Mouse (Mus musculus) intestine, embryonic 14.5 days (tissue): ENCODE measurements around the gene 1700025G04Rik. TPM values are rescaled to one million over a fixed set of nuclear protein-coding genes. Genes with fewer than 3 reads are reported as not detected.

Experiments used
- ATAC-seq: fragments of 200-750 bp; cut with Nextera tagmentation; replicated peaks from 2 replicates; pipeline ENCODE4 v1.8.0; 2017; ENCODE audit warnings: low read depth, moderate number of reproducible peaks, moderate TSS enrichment, moderate library complexity; ENCODE audit not compliant: low FRiP score, low TSS enrichment
- DNase-seq: peaks from one replicate; pipeline ENCODE4 v3.0.0-alpha.2; 2018; ENCODE audit warnings: low spot score
- H3K27ac ChIP-seq: fragments of 300-500 bp; sonication (generic); 2 replicates; pipeline ENCODE4 v1.5.1; 2014; ENCODE audit warnings: low read depth, mild to moderate bottlenecking, control low read depth
- H3K27me3 ChIP-seq: fragments of 300-500 bp; sonication (generic); replicated peaks from 2 replicates; pipeline ENCODE4 v1.6.1; 2014; ENCODE audit warnings: low read length, control low read depth; ENCODE audit not compliant: control insufficient read depth, insufficient read depth
- H3K36me3 ChIP-seq: fragments of 300-500 bp; sonication (generic); 2 replicates; pipeline ENCODE4 v1.6.1; 2014; ENCODE audit warnings: low read length, control low read depth; ENCODE audit not compliant: control insufficient read depth, insufficient read depth
- H3K4me1 ChIP-seq: fragments of 300-500 bp; sonication (generic); replicated peaks from 2 replicates; pipeline ENCODE4 v1.6.1; 2014; ENCODE audit warnings: low read length, control low read depth, mixed read lengths; ENCODE audit not compliant: control insufficient read depth, insufficient read depth
- H3K4me2 ChIP-seq: fragments of 300-500 bp; sonication (generic); 2 replicates; pipeline ENCODE4 v1.6.1; 2014; ENCODE audit warnings: low read length
- H3K4me3 ChIP-seq: fragments of 300-500 bp; sonication (generic); 2 replicates; pipeline ENCODE4 v1.5.1; 2014; ENCODE audit warnings: low read depth, low read length, control low read depth, mixed read lengths
- H3K9ac ChIP-seq: fragments of 300-500 bp; sonication (generic); 2 replicates; pipeline ENCODE4 v1.6.1; 2014; ENCODE audit warnings: mild to moderate bottlenecking, low read length
- H3K9me3 ChIP-seq: fragments of 300-500 bp; sonication (generic); 2 replicates; pipeline ENCODE4 v1.6.1; 2016; ENCODE audit warnings: low read length, control low read depth; ENCODE audit not compliant: control insufficient read depth
- WGBS: fragments of 180-500 bp; shearing (Covaris S2); extraction: QIAGEN DNeasy Blood & Tissue Kit; methylation state at CpG from one replicate; pipeline ENCODE4 v1.1.7; 2014; 5-methylcytosine and 5-hydroxymethylcytosine counted together
- polyA plus RNA-seq: library from polyadenylated mRNA; unstranded; fragments of >200 nt; fragmentation: Nextera tagmentation; extraction: Ambion mirVana; gene quantifications from 2 replicates; pipeline ENCODE4 v1.2.1, GENCODE M21; 2014

The 1700025G04Rik gene
- 27.3 and 27.7 TPM in 2 replicates for polyA plus RNA-seq

DNA sequence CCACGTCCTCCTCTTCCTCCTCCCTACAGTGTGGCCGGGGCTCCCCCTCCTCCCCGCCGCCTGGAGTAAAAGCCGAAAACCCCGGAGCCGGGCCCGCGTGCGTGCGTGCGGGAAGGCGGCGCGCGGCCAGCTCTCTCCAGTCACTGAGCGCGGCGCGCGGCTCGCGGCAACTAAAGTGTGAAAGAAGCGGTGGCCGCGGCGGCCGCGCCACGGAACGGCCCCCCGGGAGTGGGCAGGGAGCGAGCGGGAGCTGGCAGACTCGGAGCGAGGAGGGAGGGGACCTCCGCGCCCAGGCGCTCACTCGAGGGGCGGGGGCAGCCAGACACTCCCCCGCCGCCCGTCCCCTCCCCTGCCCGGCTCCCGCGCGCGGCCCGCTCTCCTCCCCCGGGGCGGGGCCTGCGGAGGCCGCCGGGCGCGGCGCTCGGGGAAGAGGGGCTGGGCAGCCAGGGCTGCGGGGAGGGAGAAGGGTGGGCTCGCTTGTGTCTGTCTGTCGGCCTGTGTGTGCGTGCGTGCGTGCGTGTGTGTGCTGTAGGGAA lies at the start of gene 1700025G04Rik:
Gene 1700025G04Rik (minus strand): TSS at position 108 of the 536 bp plus-strand sequence.
- DNase-seq (peak; percentile 89), ATAC-seq (peak; percentile 90)
- 0% methylated on average over 16 of the region's 66 CpGs for WGBS

DNA sequence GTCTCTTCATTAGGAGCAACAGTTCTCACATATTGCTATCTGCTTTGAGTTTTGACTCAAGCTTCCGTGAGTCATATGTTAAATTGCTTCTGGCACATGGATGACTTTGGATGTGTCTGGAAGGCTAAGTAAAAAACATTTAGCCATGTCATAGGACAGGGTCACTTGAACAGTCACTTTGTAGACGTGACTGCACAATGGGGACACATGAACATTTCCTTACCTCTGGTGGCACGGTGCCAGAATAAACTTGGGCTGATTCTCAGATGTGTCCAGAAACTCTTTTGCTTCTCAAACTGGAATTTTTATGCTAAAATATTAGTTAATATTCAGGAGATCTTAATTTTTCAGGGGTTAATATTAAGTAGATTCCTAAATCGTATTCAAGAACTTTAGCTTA lies 49.6 kb upstream of the 1700025G04Rik start:
- H3K4me2 ChIP-seq = no peak overlapping the region
- no peaks in the 10 kb centered on the region for H3K9me3 ChIP-seq
- H3K4me3 ChIP-seq = no peak overlapping the region
- no peaks in the 10 kb centered on the region for H3K36me3 ChIP-seq
- ATAC-seq (no peak), DNase-seq (no peak)
- H3K9ac ChIP-seq = no peak overlapping the region
- H3K27me3 ChIP-seq = no peaks in the 10 kb centered on the region
- WGBS = 84% methylated on average over 4 of the region's 4 CpGs
- no peak overlapping the region for H3K27ac ChIP-seq
- H3K4me1 ChIP-seq = no peaks in the 10 kb centered on the region

More for the DNA sequence above, at the start of gene 1700025G04Rik:
- H3K4me2 ChIP-seq = peak within 1 kb of the TSS; percentile 57
- peaks cover 26% of the 10 kb centered on the region for H3K4me1 ChIP-seq
- peak within 1 kb of the TSS; percentile 88 for H3K27ac ChIP-seq
- peak within 1 kb of the TSS; percentile 86 for H3K9ac ChIP-seq
- no peaks in the 10 kb centered on the region for H3K36me3 ChIP-seq
- no peaks in the 10 kb centered on the region for H3K9me3 ChIP-seq
- H3K27me3 ChIP-seq = no peaks in the 10 kb centered on the region
- H3K4me3 ChIP-seq = peak within 1 kb of the TSS; percentile 79

GRCm38 (mm10) chr1:152130029-152130727 lies 40.3 kb upstream of the 1700025G04Rik start:
- ATAC-seq = no peak

DNA sequence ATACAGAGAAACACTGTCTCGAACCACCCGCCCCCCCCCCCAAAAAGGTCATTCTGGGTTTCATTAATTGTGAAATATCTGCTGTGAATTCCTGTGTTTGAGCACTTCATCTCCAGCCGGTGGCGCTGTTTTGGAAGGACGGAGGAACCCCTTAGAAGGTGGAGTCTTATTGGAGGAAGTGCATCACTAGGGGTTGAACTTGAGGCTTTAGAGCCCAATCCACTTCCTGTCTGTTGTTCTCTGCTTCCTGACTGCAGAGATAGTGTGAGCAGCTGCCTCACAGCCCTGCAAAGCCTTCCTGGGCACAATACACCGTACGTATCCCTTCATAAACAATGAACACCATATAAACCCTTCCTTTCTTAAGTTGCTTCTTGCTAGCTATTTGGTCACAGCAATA lies 35.5 kb upstream of the 1700025G04Rik start:
- Histone ChIP-seq H3K4me3 (no peak overlapping the region), H3K4me1 (0 out of 2 replicates have a peak, but pooled peaks cover 2% of the 10 kb centered on the region), H3K9me3 (no peaks in the 10 kb centered on the region), H3K9ac (no peak overlapping the region), H3K4me2 (no peak overlapping the region), H3K27ac (no peak overlapping the region), H3K27me3 (no peaks in the 10 kb centered on the region), H3K36me3 (no peaks in the 10 kb centered on the region)
- ATAC-seq (no peak), DNase-seq (no peak)
- 83% methylated on average over 7 of the region's 7 CpGs for whole genome bisulfite sequencing

More at GRCm38 (mm10) chr1:152130029-152130727, 40.3 kb upstream of the 1700025G04Rik start:
- no peak overlapping the region for H3K4me2 ChIP-seq
- H3K4me3 ChIP-seq = no peak overlapping the region
- no peaks in the 10 kb centered on the region for H3K9me3 ChIP-seq
- no peak for DNase-seq
- no peak overlapping the region for H3K27ac ChIP-seq
- no peaks in the 10 kb centered on the region for H3K36me3 ChIP-seq
- H3K27me3 ChIP-seq = no peaks in the 10 kb centered on the region
- no peak overlapping the region for H3K9ac ChIP-seq
- WGBS = 73% methylated on average over 15 of the region's 15 CpGs
- 0 out of 2 replicates have a peak, but pooled peaks cover 5% of the 10 kb centered on the region for H3K4me1 ChIP-seq

- ATAC-seq (no peak), DNase-seq (no peak)
- no peak overlapping the region for H3K9ac ChIP-seq
- no peak overlapping the region for H3K4me2 ChIP-seq
- no peaks in the 10 kb centered on the region for H3K4me1 ChIP-seq
- no peak overlapping the region for H3K27ac ChIP-seq
- no peaks in the 10 kb centered on the region for H3K27me3 ChIP-seq
- H3K36me3 ChIP-seq = no peaks in the 10 kb centered on the region
- WGBS = 96% methylated on average over 1 of the region's 1 CpGs
- H3K9me3 ChIP-seq = no peaks in the 10 kb centered on the region
- no peak overlapping the region for H3K4me3 ChIP-seq
These were observed 20.2 kb upstream of the 1700025G04Rik start for GRCm38 (mm10) chr1:152110123-152110522.

GRCm38 (mm10) chr1:152106136-152106535 lies 16.2 kb upstream of the 1700025G04Rik start:
- Histone ChIP-seq H3K27ac (no peak overlapping the region), H3K9ac (no peak overlapping the region), H3K27me3 (no peaks in the 10 kb centered on the region), H3K9me3 (no peaks in the 10 kb centered on the region), H3K4me1 (peaks cover 6% of the 10 kb centered on the region; the same call in 1 of the 2 replicates), H3K36me3 (no peaks in the 10 kb centered on the region), H3K4me3 (no peak overlapping the region), H3K4me2 (no peak overlapping the region)
- DNase-seq (no peak), ATAC-seq (no peak)
- 73% methylated on average over 2 of the region's 2 CpGs for WGBS

DNA sequence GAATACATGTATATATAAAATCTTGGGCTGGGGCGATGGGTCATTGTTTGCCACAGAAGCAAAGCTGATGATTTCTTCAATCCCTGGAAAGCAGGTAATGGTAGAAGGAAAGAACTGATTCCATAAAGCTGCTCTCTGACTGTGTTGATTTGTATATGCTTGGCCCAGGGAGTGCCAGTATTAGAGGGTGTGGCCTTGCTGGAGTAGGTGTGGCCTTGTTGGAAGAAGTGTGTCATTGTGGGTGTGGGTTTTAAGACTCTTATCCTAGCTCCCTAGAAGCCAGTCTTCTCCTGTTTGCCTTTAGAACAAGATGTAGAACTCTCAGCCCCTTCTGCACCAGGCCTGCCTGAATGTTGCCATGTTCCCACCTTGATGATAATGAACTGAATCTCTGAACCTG lies 15.3 kb upstream of the 1700025G04Rik start:
- Histone ChIP-seq H3K4me2 (no peak overlapping the region), H3K4me1 (peaks cover 6% of the 10 kb centered on the region; the same call in 1 of the 2 replicates), H3K4me3 (no peak overlapping the region), H3K27ac (no peak overlapping the region), H3K36me3 (no peaks in the 10 kb centered on the region), H3K27me3 (no peaks in the 10 kb centered on the region), H3K9ac (no peak overlapping the region), H3K9me3 (no peaks in the 10 kb centered on the region)
- 100% methylated on average over 1 of the region's 1 CpGs for WGBS
- ATAC-seq = no peak
- DNase-seq = no peak

DNA sequence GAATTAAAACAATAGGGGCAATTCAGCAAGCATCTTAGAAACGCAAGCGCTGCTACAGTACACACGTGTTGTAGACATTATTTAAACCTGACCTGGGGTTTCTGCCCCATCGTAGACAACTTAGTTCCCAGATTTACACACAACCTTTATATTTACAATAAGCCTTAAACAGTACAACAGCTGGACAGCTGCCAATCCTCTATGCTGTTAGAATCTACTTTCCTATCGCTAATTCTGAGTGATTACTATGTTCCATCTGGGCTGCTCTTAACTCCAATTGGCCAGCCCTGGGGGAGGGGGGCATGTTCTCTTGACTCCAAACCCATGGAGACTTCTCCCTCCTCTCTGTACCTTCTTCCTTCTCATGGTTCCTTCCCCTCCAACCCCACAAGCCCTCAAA lies 11.8 kb upstream of the 1700025G04Rik start:
- no peak for ATAC-seq
- WGBS = 53% methylated on average over 5 of the region's 5 CpGs

More for the DNA sequence above, 11.8 kb upstream of the 1700025G04Rik start:
- DNase-seq = no peak
- Histone ChIP-seq H3K27ac (no peak overlapping the region), H3K27me3 (no peaks in the 10 kb centered on the region), H3K36me3 (no peaks in the 10 kb centered on the region), H3K9me3 (no peaks in the 10 kb centered on the region), H3K4me1 (peaks cover 6% of the 10 kb centered on the region), H3K9ac (no peak overlapping the region), H3K4me2 (no peak overlapping the region), H3K4me3 (no peak overlapping the region)
